Mouse (Mus musculus) liver, adult 2 months (tissue): ENCODE measurements around the gene Pon3.

ENCODE experiments used
- CTCF ChIP-seq: fragments of 200-500 bp; IDR thresholded peaks from 2 replicates; pipeline ENCODE4 v1.5.1; 2011; ENCODE audit warnings: low read depth, low read length, control low read depth
- POLR2A ChIP-seq: fragments of 200-500 bp; IDR thresholded peaks from 2 replicates; pipeline ENCODE4 v1.6.1; 2011; ENCODE audit warnings: low read length, control low read depth; ENCODE audit not compliant: insufficient read depth; ENCODE audit errors: extremely low read depth

GRCm38 (mm10) chr6:5282418-5282817 lies 26.3 kb upstream of the Pon3 start:
- TF ChIP-seq CTCF (no peak), POLR2A (no peak)
